Mouse (Mus musculus) embryonic fibroblast, embryonic 13.5 days (primary cell): Measurements from ENCODE around the gene Sit1. TPM values are rescaled to one million over a fixed set of nuclear protein-coding genes. Genes with fewer than 3 reads are reported as not detected.
A peak's percentile ranks its signal among the peaks of the same experiment; 100 is the strongest.

Source experiments
- H3K27ac ChIP-seq: 2 replicates; pipeline ENCODE4 v1.5.1; 2012; ENCODE audit warnings: low read length, control low read depth, inconsistent platforms; ENCODE audit not compliant: insufficient read depth
- H3K4me1 ChIP-seq: 2 replicates; pipeline ENCODE4 v1.6.1; 2011; ENCODE audit warnings: low read length; ENCODE audit not compliant: control insufficient read depth, insufficient read depth
- H3K4me3 ChIP-seq: 2 replicates; pipeline ENCODE4 v1.5.1; 2011; ENCODE audit warnings: mild to moderate bottlenecking, control low read depth, low read length; ENCODE audit not compliant: insufficient read depth
- CTCF ChIP-seq: IDR thresholded peaks from 2 replicates; pipeline ENCODE4 v1.5.1; 2011; ENCODE audit warnings: mild to moderate bottlenecking, control low read depth, low read length, moderate library complexity, borderline replicate concordance; ENCODE audit not compliant: insufficient read depth
- POLR2A ChIP-seq: IDR thresholded peaks from 2 replicates; pipeline ENCODE4 v1.6.1; 2011; ENCODE audit warnings: low read depth, mild to moderate bottlenecking, control low read depth, low read length, moderate library complexity
- polyA plus RNA-seq: library from polyadenylated mRNA; stranded (reverse); fragments of >200 nt; gene quantifications from 2 replicates; pipeline ENCODE4 v1.2.4, GENCODE M21; 2011; ENCODE audit warnings: low read depth; ENCODE audit not compliant: missing spikeins, insufficient read length

Gene Sit1
- polyA plus RNA-seq, 1 experiment, result not detected

GRCm38 (mm10) chr4:43453413-43453812 lies 30.1 kb downstream of the Sit1 start:
- TF ChIP-seq POLR2A (no peak), CTCF (no peak)
- Histone ChIP-seq H3K4me3 (no peak overlapping the region), H3K4me1 (no peaks in the 10 kb centered on the region), H3K27ac (no peak overlapping the region)

GRCm38 (mm10) chr4:43452315-43452714 lies 31.2 kb downstream of the Sit1 start:
- TF ChIP-seq POLR2A (no peak), CTCF (no peak)
- H3K4me3 ChIP-seq, result no peak overlapping the region
- no peaks in the 10 kb centered on the region for H3K4me1 ChIP-seq
- H3K27ac ChIP-seq, result no peak overlapping the region

GRCm38 (mm10) chr4:43448554-43448953 lies 35.0 kb downstream of the Sit1 start:
- no peaks in the 10 kb centered on the region for H3K4me1 ChIP-seq
- TF ChIP-seq POLR2A, result no peak
- no peak for TF ChIP-seq CTCF

GRCm38 (mm10) chr4:43447251-43447650 lies 36.3 kb downstream of the Sit1 start:
- no peak overlapping the region for H3K27ac ChIP-seq
- TF ChIP-seq CTCF, result no peak
- no peak for TF ChIP-seq POLR2A
- H3K4me3 ChIP-seq, result no peak overlapping the region
- no peaks in the 10 kb centered on the region for H3K4me1 ChIP-seq

More at GRCm38 (mm10) chr4:43448554-43448953, 35.0 kb downstream of the Sit1 start:
- Histone ChIP-seq H3K4me3 (no peak overlapping the region), H3K27ac (no peak overlapping the region)

GRCm38 (mm10) chr4:43443511-43443910 lies 40.0 kb downstream of the Sit1 start:
- no peak overlapping the region for H3K27ac ChIP-seq
- H3K4me3 ChIP-seq, result peak overlapping the region; percentile 50
- TF ChIP-seq POLR2A, result no peak
- no peak for TF ChIP-seq CTCF
- H3K4me1 ChIP-seq, result no peaks in the 10 kb centered on the region

- H3K4me3 ChIP-seq, result peak overlapping the region; percentile 50
- no peak for TF ChIP-seq CTCF
- TF ChIP-seq POLR2A, result peak; percentile 65
- no peaks in the 10 kb centered on the region for H3K4me1 ChIP-seq
- peak overlapping the region; percentile 34 for H3K27ac ChIP-seq
These were observed 40.8 kb downstream of the Sit1 start for GRCm38 (mm10) chr4:43442456-43443361.

- Histone ChIP-seq H3K4me1 (no peaks in the 10 kb centered on the region), H3K27ac (peak overlapping the region; percentile 34), H3K4me3 (peak overlapping the region; percentile 50)
- peak; percentile 98 for TF ChIP-seq CTCF
- peak; percentile 88 for TF ChIP-seq POLR2A
These were observed 41.5 kb downstream of the Sit1 start for GRCm38 (mm10) chr4:43442044-43442443.

GRCm38 (mm10) chr4:43441639-43442038 lies 41.9 kb downstream of the Sit1 start, which contains the start of gene Tesk1:
TSS of gene Tesk1 (plus strand) at chr4:43441939.
- Histone ChIP-seq H3K27ac (peak within 1 kb of the TSS; percentile 34), H3K4me1 (no peaks in the 10 kb centered on the region), H3K4me3 (peak within 1 kb of the TSS; percentile 50)
- no peak for TF ChIP-seq POLR2A

GRCm38 (mm10) chr4:43432832-43433231 lies 50.7 kb downstream of the Sit1 start:
- H3K27ac ChIP-seq, result no peak overlapping the region
- no peak for TF ChIP-seq POLR2A
- TF ChIP-seq CTCF, result no peak
- H3K4me1 ChIP-seq, result no peaks in the 10 kb centered on the region
- no peak overlapping the region for H3K4me3 ChIP-seq

Other genes with a start within 250 kb of the Sit1 start
- gene Atp8b5, start 216.6 kb downstream of the Sit1 start, polyA plus RNA-seq, result 0.32 TPM in 1 of 2 replicates, not detected in the other
- 44.7 and 80.5 TPM in 2 replicates for gene Rusc2, start 101.8 kb downstream of the Sit1 start, polyA plus RNA-seq
- gene Fam166b, start 54.6 kb downstream of the Sit1 start, polyA plus RNA-seq, result not detected in 2 replicates
- 28.6 and 33.4 TPM in 2 replicates for gene Tesk1, start 41.8 kb downstream of the Sit1 start, polyA plus RNA-seq
- 3.8 TPM in 1 of 2 replicates, not detected in the other for gene Cd72, start 29.1 kb downstream of the Sit1 start, polyA plus RNA-seq
- 32.5 and 39.2 TPM in 2 replicates for gene Ccdc107, start 9.2 kb upstream of the Sit1 start, polyA plus RNA-seq
- gene Arhgef39, start 16.0 kb upstream of the Sit1 start, polyA plus RNA-seq, result 5.4 and 12.8 TPM in 2 replicates
- 0.48 and 2.0 TPM in 2 replicates for gene Car9, start 23.2 kb upstream of the Sit1 start, polyA plus RNA-seq
- 722 and 1,110 TPM in 2 replicates for gene Tpm2, start 40.0 kb upstream of the Sit1 start, polyA plus RNA-seq
- gene Creb3, start 78.6 kb upstream of the Sit1 start, polyA plus RNA-seq, result 72.4 and 89.0 TPM in 2 replicates
- 291 and 380 TPM in 2 replicates for gene Tln1, start 79.0 kb upstream of the Sit1 start, polyA plus RNA-seq
- 34.6 and 45.4 TPM in 2 replicates for gene Rgp1, start 95.0 kb upstream of the Sit1 start, polyA plus RNA-seq
- 4.5 and 7.6 TPM in 2 replicates for gene Gba2, start 95.1 kb upstream of the Sit1 start, polyA plus RNA-seq
- not detected in 2 replicates for gene Msmp, start 100.8 kb upstream of the Sit1 start, polyA plus RNA-seq
- 60.0 and 62.1 TPM in 2 replicates for gene Npr2, start 148.2 kb upstream of the Sit1 start, polyA plus RNA-seq
- not detected in 2 replicates for gene Spag8, start 169.9 kb upstream of the Sit1 start, polyA plus RNA-seq
- gene Hint2, start 172.7 kb upstream of the Sit1 start, polyA plus RNA-seq, result 22.9 and 27.9 TPM in 2 replicates
- gene Tmem8b, start 185.2 kb upstream of the Sit1 start, polyA plus RNA-seq, result 5.2 and 7.4 TPM in 2 replicates
- gene Fam221b, start 185.4 kb upstream of the Sit1 start, polyA plus RNA-seq, result 0.62 and 0.67 TPM in 2 replicates
- gene Olfr70, start 217.1 kb upstream of the Sit1 start, polyA plus RNA-seq, result not detected in 2 replicates
- not detected in 2 replicates for gene Olfr71, start 226.5 kb upstream of the Sit1 start, polyA plus RNA-seq
- 0.33 and 0.35 TPM in 2 replicates for gene Hrct1, start 243.5 kb upstream of the Sit1 start, polyA plus RNA-seq
- not detected in 2 replicates for gene Spaar, start 246.3 kb upstream of the Sit1 start, polyA plus RNA-seq